Mouse (Mus musculus): Measurements from ENCODE around the gene Lrrc63.

DNA sequence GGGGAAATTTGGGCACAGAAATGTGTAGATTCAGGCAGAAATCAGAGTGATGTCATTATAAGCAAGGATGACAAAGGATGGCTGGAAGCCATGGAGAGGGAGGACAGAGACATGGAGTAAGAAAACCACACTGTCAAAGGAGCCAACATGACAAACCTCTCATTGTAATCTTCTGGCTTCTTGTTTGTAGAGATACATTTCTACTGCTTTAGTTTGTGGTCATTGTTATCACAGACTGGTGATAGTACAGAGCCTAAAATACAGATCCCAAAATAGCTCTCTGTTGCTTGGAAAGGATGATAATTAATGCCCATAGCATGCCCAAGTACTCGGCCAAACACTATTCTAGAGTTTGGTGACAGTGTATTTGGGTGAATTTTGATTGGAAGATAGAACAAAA, 39.9 kb upstream of the Lrrc63 start:
- TF ChIP-seq CTCF (IDR thresholded peaks at IDR 0.05; ENCODE audit: borderline replicate concordance, insufficient read depth, low read length): no peak
- TF ChIP-seq POLR2A (IDR thresholded peaks at IDR 0.05; ENCODE audit: low read depth, low read length): no peak

Measured in embryonic fibroblast, embryonic 13.5 days (primary cell).